Mouse (Mus musculus): ENCODE measurements around the gene Gpr39. TPM values are rescaled to one million over a fixed set of nuclear protein-coding genes. Genes with fewer than 3 reads are reported as not detected.

The Gpr39 gene
- polyA plus RNA-seq, 1 experiment from 2014 or later: not detected

- H3K27ac ChIP-seq: no peak overlapping the region
- H3K4me2 ChIP-seq: no peak overlapping the region
- no peaks in the 10 kb centered on the region for H3K4me1 ChIP-seq
- WGBS: 86% methylated on average over 4 of the region's 4 CpGs
- no peaks in the 10 kb centered on the region for H3K27me3 ChIP-seq
- H3K36me3 ChIP-seq (ENCODE audit: poor library complexity, severe bottlenecking): no peaks in the 10 kb centered on the region
- ATAC-seq: no peak
- H3K9me3 ChIP-seq (replicated peaks): no peaks in the 10 kb centered on the region
- H3K4me3 ChIP-seq: no peak overlapping the region
- no peak overlapping the region for H3K9ac ChIP-seq
Measured at GRCm38 (mm10) chr1:125663104-125663503, 13.7 kb upstream of the Gpr39 start.

- no peak overlapping the region for H3K4me2 ChIP-seq
- no peaks in the 10 kb centered on the region for H3K36me3 ChIP-seq (ENCODE audit: poor library complexity, severe bottlenecking)
- WGBS: 76% methylated on average over 5 of the region's 5 CpGs
- no peaks in the 10 kb centered on the region for H3K27me3 ChIP-seq
- no peaks in the 10 kb centered on the region for H3K4me1 ChIP-seq
- ATAC-seq: no peak
- H3K9me3 ChIP-seq (replicated peaks): no peaks in the 10 kb centered on the region
- no peak overlapping the region for H3K4me3 ChIP-seq
- no peak overlapping the region for H3K27ac ChIP-seq
- no peak overlapping the region for H3K9ac ChIP-seq
Measured at GRCm38 (mm10) chr1:125665127-125665637, 11.6 kb upstream of the Gpr39 start.

- Histone ChIP-seq H3K9me3 (replicated peaks) (no peaks in the 10 kb centered on the region), H3K4me1 (no peaks in the 10 kb centered on the region), H3K27ac (no peak overlapping the region), H3K4me2 (no peak overlapping the region), H3K36me3 (ENCODE audit: poor library complexity, severe bottlenecking) (no peaks in the 10 kb centered on the region), H3K4me3 (no peak overlapping the region), H3K27me3 (no peaks in the 10 kb centered on the region), H3K9ac (no peak overlapping the region)
- no peak for ATAC-seq
- WGBS: 83% methylated on average over 5 of the region's 5 CpGs
Measured at GRCm38 (mm10) chr1:125669035-125669434, 7.8 kb upstream of the Gpr39 start.

GRCm38 (mm10) chr1:125675186-125675585 is 1.6 kb upstream of the Gpr39 start:
- Histone ChIP-seq H3K4me3 (no peak overlapping the region), H3K9me3 (replicated peaks) (no peaks in the 10 kb centered on the region), H3K4me1 (no peaks in the 10 kb centered on the region), H3K27me3 (no peaks in the 10 kb centered on the region), H3K27ac (no peak overlapping the region), H3K4me2 (no peak overlapping the region), H3K9ac (no peak overlapping the region), H3K36me3 (ENCODE audit: poor library complexity, severe bottlenecking) (no peaks in the 10 kb centered on the region)
- WGBS: 92% methylated on average over 1 of the region's 1 CpGs
- no peak for ATAC-seq

- Histone ChIP-seq H3K27me3 (no peaks in the 10 kb centered on the region), H3K4me2 (no peak overlapping the region), H3K36me3 (ENCODE audit: poor library complexity, severe bottlenecking) (no peaks in the 10 kb centered on the region), H3K9ac (no peak overlapping the region), H3K4me1 (no peaks in the 10 kb centered on the region), H3K27ac (no peak overlapping the region), H3K4me3 (no peak overlapping the region), H3K9me3 (replicated peaks) (no peaks in the 10 kb centered on the region)
- ATAC-seq: no peak
- 94% methylated on average over 5 of the region's 5 CpGs for WGBS
Measured at GRCm38 (mm10) chr1:125677286-125677685, 491 bp downstream of the Gpr39 start.

- Histone ChIP-seq H3K4me3 (no peak overlapping the region), H3K9me3 (replicated peaks) (no peaks in the 10 kb centered on the region), H3K27ac (no peak overlapping the region), H3K4me1 (no peaks in the 10 kb centered on the region), H3K4me2 (no peak overlapping the region), H3K36me3 (ENCODE audit: poor library complexity, severe bottlenecking) (no peaks in the 10 kb centered on the region), H3K9ac (no peak overlapping the region), H3K27me3 (no peaks in the 10 kb centered on the region)
- WGBS: 79% methylated on average over 4 of the region's 4 CpGs
- ATAC-seq: no peak
Measured at GRCm38 (mm10) chr1:125679522-125680077, 2.8 kb downstream of the Gpr39 start.

GRCm38 (mm10) chr1:125684423-125684822 is 7.6 kb downstream of the Gpr39 start:
- no peak overlapping the region for H3K9ac ChIP-seq
- no peaks in the 10 kb centered on the region for H3K36me3 ChIP-seq (ENCODE audit: poor library complexity, severe bottlenecking)
- no peak overlapping the region for H3K27ac ChIP-seq
- WGBS: 84% methylated on average over 3 of the region's 3 CpGs
- ATAC-seq: no peak
- H3K9me3 ChIP-seq (replicated peaks): no peaks in the 10 kb centered on the region
- no peak overlapping the region for H3K4me2 ChIP-seq
- H3K4me1 ChIP-seq: peaks cover 8% of the 10 kb centered on the region; the same call in 1 of the 2 replicates
- H3K4me3 ChIP-seq: no peak overlapping the region
- no peaks in the 10 kb centered on the region for H3K27me3 ChIP-seq

- H3K9me3 ChIP-seq (replicated peaks): no peaks in the 10 kb centered on the region
- H3K4me1 ChIP-seq: peaks cover 8% of the 10 kb centered on the region; the same call in 1 of the 2 replicates
- no peak for ATAC-seq
- H3K9ac ChIP-seq: no peak overlapping the region
- WGBS: 67% methylated on average over 1 of the region's 1 CpGs
- no peaks in the 10 kb centered on the region for H3K27me3 ChIP-seq
- no peak overlapping the region for H3K4me3 ChIP-seq
- H3K36me3 ChIP-seq (ENCODE audit: poor library complexity, severe bottlenecking): no peaks in the 10 kb centered on the region
- no peak overlapping the region for H3K4me2 ChIP-seq
- no peak overlapping the region for H3K27ac ChIP-seq
Measured at GRCm38 (mm10) chr1:125685304-125685703, 8.5 kb downstream of the Gpr39 start.

- WGBS: 74% methylated on average over 13 of the region's 13 CpGs
- ATAC-seq: peak; percentile 10; the same call in 1 of the 2 replicates
- H3K9me3 ChIP-seq (replicated peaks): no peaks in the 10 kb centered on the region
- peaks cover 8% of the 10 kb centered on the region; the same call in 1 of the 2 replicates for H3K4me1 ChIP-seq
- no peak overlapping the region for H3K4me3 ChIP-seq
- H3K36me3 ChIP-seq (ENCODE audit: poor library complexity, severe bottlenecking): no peaks in the 10 kb centered on the region
- no peak overlapping the region for H3K4me2 ChIP-seq
- H3K27me3 ChIP-seq: no peaks in the 10 kb centered on the region
- no peak overlapping the region for H3K9ac ChIP-seq
- H3K27ac ChIP-seq: no peak overlapping the region
Measured at GRCm38 (mm10) chr1:125687701-125688420, 11.1 kb downstream of the Gpr39 start.

- no peak overlapping the region for H3K4me3 ChIP-seq
- H3K4me2 ChIP-seq: no peak overlapping the region
- H3K36me3 ChIP-seq (ENCODE audit: poor library complexity, severe bottlenecking): no peaks in the 10 kb centered on the region
- H3K9ac ChIP-seq: no peak overlapping the region
- no peaks in the 10 kb centered on the region for H3K27me3 ChIP-seq
- H3K9me3 ChIP-seq (replicated peaks): no peaks in the 10 kb centered on the region
- no peaks in the 10 kb centered on the region for H3K4me1 ChIP-seq
- no peak overlapping the region for H3K27ac ChIP-seq
- no peak for ATAC-seq
Measured at GRCm38 (mm10) chr1:125693541-125693940, 16.7 kb downstream of the Gpr39 start.

- no peaks in the 10 kb centered on the region for H3K9me3 ChIP-seq (replicated peaks)
- no peak overlapping the region for H3K4me3 ChIP-seq
- H3K36me3 ChIP-seq (ENCODE audit: poor library complexity, severe bottlenecking): no peaks in the 10 kb centered on the region
- ATAC-seq: no peak
- H3K27me3 ChIP-seq: no peaks in the 10 kb centered on the region
- no peak overlapping the region for H3K27ac ChIP-seq
- WGBS: 82% methylated on average over 5 of the region's 5 CpGs
- no peak overlapping the region for H3K9ac ChIP-seq
- no peaks in the 10 kb centered on the region for H3K4me1 ChIP-seq
- no peak overlapping the region for H3K4me2 ChIP-seq
Measured at GRCm38 (mm10) chr1:125694338-125694737, 17.5 kb downstream of the Gpr39 start.

- no peaks in the 10 kb centered on the region for H3K27me3 ChIP-seq
- no peaks in the 10 kb centered on the region for H3K9me3 ChIP-seq (replicated peaks)
- WGBS: 83% methylated on average over 4 of the region's 4 CpGs
- no peak overlapping the region for H3K9ac ChIP-seq
- no peaks in the 10 kb centered on the region for H3K36me3 ChIP-seq (ENCODE audit: poor library complexity, severe bottlenecking)
- H3K4me3 ChIP-seq: no peak overlapping the region
- ATAC-seq: no peak
- no peak overlapping the region for H3K27ac ChIP-seq
- no peak overlapping the region for H3K4me2 ChIP-seq
- H3K4me1 ChIP-seq: peaks cover 7% of the 10 kb centered on the region; the same call in 1 of the 2 replicates
Measured at GRCm38 (mm10) chr1:125701101-125701590, 24.4 kb downstream of the Gpr39 start.
